ENCODE assay signal across 1 mouse cellular context in genomic region chr6:120542061-120542460, GRCm38 (mm10).
TF ChIP-seq lines count a peak whose summit lies in the region.

No protein-coding gene starts in this region.

TF ChIP-seq in MEL, 35 proteins besides CTCF, POLR2A, EP300 and RAD21:
- TF ChIP-seq ELF1 (IDR thresholded peaks at IDR 0.05; ENCODE audit: low read depth, low read length) (no peak), CHD2 (IDR thresholded peaks at IDR 0.05; ENCODE audit: low read length) (no peak), TCF12 (IDR thresholded peaks at IDR 0.05; ENCODE audit: low read depth, low read length) (no peak), POLR2AphosphoS5 (IDR thresholded peaks at IDR 0.05; ENCODE audit: borderline replicate concordance, low read depth, low read length) (no peak), CHD1 (IDR thresholded peaks at IDR 0.05; ENCODE audit: low read depth, low read length) (no peak), SMC3 (IDR thresholded peaks at IDR 0.05; ENCODE audit: low read depth, low read length) (peak; percentile 29), MAX (IDR thresholded peaks at IDR 0.05; ENCODE audit: low read length) (no peak), ETS1 (IDR thresholded peaks at IDR 0.05; ENCODE audit: low read depth, low read length) (no peak)
TF ChIP-seq in MEL: peak in this region for 1.
